Mouse (Mus musculus): ENCODE data around the gene Echdc3.

- TF ChIP-seq POLR2A (IDR thresholded peaks at IDR 0.05; ENCODE audit: low read depth, low read length) = no peak
- TF ChIP-seq CTCF (IDR thresholded peaks at IDR 0.05; ENCODE audit: extremely low read depth, insufficient read depth, insufficient read length, insufficient replicate concordance) = no peak
Observed at GRCm38 (mm10) chr2:6146257-6146656, 66.6 kb downstream of the Echdc3 start.

All from spleen, adult 2 months (tissue).